Mouse (Mus musculus) C2C12 (cell line): ENCODE measurements at regions not wholly inside any gene's neighbourhood (a gene's known extent, or its start where the extent isn't known, plus 50 kb on each side); places are given as distances from the start of the nearest gene placed in this dataset.

Experiments used
- H3K27me3 ChIP-seq: one replicate; pipeline ENCODE4 v1.6.1; 2011; ENCODE audit not compliant: control insufficient read depth, insufficient read depth, insufficient read length
- H3K36me3 ChIP-seq: one replicate; pipeline ENCODE4 v1.6.1; 2011; ENCODE audit not compliant: control insufficient read depth, insufficient read depth
- H3K4me3 ChIP-seq: one replicate; pipeline ENCODE4 v1.5.1; 2011; ENCODE audit warnings: mild to moderate bottlenecking, control low read depth; ENCODE audit not compliant: poor library complexity, insufficient read depth, severe bottlenecking
- H3K79me2 ChIP-seq: one replicate; pipeline ENCODE4 v1.6.1; 2011; ENCODE audit not compliant: control insufficient read depth, insufficient read depth
- H3K79me3 ChIP-seq: one replicate; pipeline ENCODE4 v1.6.1; 2011; ENCODE audit warnings: low read depth, control low read depth
- H3ac ChIP-seq: one replicate; pipeline ENCODE3; 2011; ENCODE audit warnings: low read depth; ENCODE audit not compliant: control insufficient read depth, insufficient read length
- CEBPB ChIP-seq: IDR thresholded peaks from one replicate; pipeline ENCODE4 v1.6.1; 2011; ENCODE audit warnings: low read depth, mild to moderate bottlenecking, control low read depth, moderate library complexity
- CTCF ChIP-seq: IDR thresholded peaks from one replicate; pipeline ENCODE4 v1.5.1; 2011; ENCODE audit not compliant: control insufficient read depth, insufficient read depth, insufficient read length
- FOSL1 ChIP-seq: IDR thresholded peaks from one replicate; pipeline ENCODE4 v1.8.0; 2011; ENCODE audit warnings: mild to moderate bottlenecking, low read length; ENCODE audit not compliant: poor library complexity, insufficient read depth, severe bottlenecking
- MAX ChIP-seq: IDR thresholded peaks from one replicate; pipeline ENCODE4 v1.6.1; 2011; ENCODE audit warnings: mild to moderate bottlenecking, control low read depth
- MYOD1 ChIP-seq: IDR thresholded peaks from one replicate; pipeline ENCODE4 v1.6.1; 2011; ENCODE audit warnings: low read depth; ENCODE audit not compliant: control insufficient read depth, insufficient read length
- MYOG ChIP-seq: IDR thresholded peaks from one replicate; pipeline ENCODE4 v1.6.1; 2011; ENCODE audit not compliant: control insufficient read depth, insufficient read length; ENCODE audit errors: extremely low read depth
- USF1 ChIP-seq: IDR thresholded peaks from one replicate; pipeline ENCODE4 v1.6.1; 2011; ENCODE audit warnings: low read depth, mild to moderate bottlenecking, control low read depth, moderate library complexity

- TF ChIP-seq MYOG, result no peak
- TF ChIP-seq MYOD1, result no peak
- TF ChIP-seq CTCF, result no peak
- TF ChIP-seq CEBPB, result no peak
- TF ChIP-seq USF1, result no peak
- TF ChIP-seq FOSL1, result no peak
- TF ChIP-seq MAX, result no peak
- H3K4me3 ChIP-seq, result no peak overlapping the region
Observed at GRCm38 (mm10) chr4:131569156-131569555, 268.9 kb downstream of the Ptpru start.

GRCm38 (mm10) chr4:131577571-131577970, 260.5 kb downstream of the Ptpru start:
- Histone ChIP-seq H3K79me3 (no peaks in the 10 kb centered on the region), H3K27me3 (no peaks in the 10 kb centered on the region), H3ac (no peak overlapping the region), H3K79me2 (no peaks in the 10 kb centered on the region), H3K36me3 (no peaks in the 10 kb centered on the region), H3K4me3 (no peak overlapping the region)
- TF ChIP-seq CTCF, result no peak
- TF ChIP-seq USF1, result no peak

More at GRCm38 (mm10) chr4:131569156-131569555, 268.9 kb downstream of the Ptpru start:
- Histone ChIP-seq H3K27me3 (no peaks in the 10 kb centered on the region), H3ac (no peak overlapping the region), H3K36me3 (no peaks in the 10 kb centered on the region), H3K79me2 (no peaks in the 10 kb centered on the region), H3K79me3 (no peaks in the 10 kb centered on the region)

GRCm38 (mm10) chr4:131585946-131586345, 252.1 kb downstream of the Ptpru start:
- TF ChIP-seq MYOG (no peak), FOSL1 (no peak), MYOD1 (no peak), CTCF (no peak), CEBPB (no peak), MAX (no peak), USF1 (no peak)

GRCm38 (mm10) chr4:131587536-131587935, 250.6 kb downstream of the Ptpru start:
- no peak for TF ChIP-seq MAX
- no peak for TF ChIP-seq CEBPB
- no peak for TF ChIP-seq CTCF
- no peak for TF ChIP-seq USF1
- no peak for TF ChIP-seq MYOD1
- no peak for TF ChIP-seq MYOG
- no peak for TF ChIP-seq FOSL1
- no peak overlapping the region for H3ac ChIP-seq
- H3K27me3 ChIP-seq, result no peaks in the 10 kb centered on the region
- H3K4me3 ChIP-seq, result no peak overlapping the region
- no peaks in the 10 kb centered on the region for H3K36me3 ChIP-seq
- no peaks in the 10 kb centered on the region for H3K79me3 ChIP-seq
- H3K79me2 ChIP-seq, result no peaks in the 10 kb centered on the region

More at GRCm38 (mm10) chr4:131585946-131586345, 252.1 kb downstream of the Ptpru start:
- Histone ChIP-seq H3K27me3 (no peaks in the 10 kb centered on the region), H3K4me3 (no peak overlapping the region), H3ac (no peak overlapping the region), H3K79me2 (no peaks in the 10 kb centered on the region), H3K79me3 (no peaks in the 10 kb centered on the region), H3K36me3 (no peaks in the 10 kb centered on the region)

- no peaks in the 10 kb centered on the region for H3K79me2 ChIP-seq
- no peaks in the 10 kb centered on the region for H3K79me3 ChIP-seq
- TF ChIP-seq USF1 (no peak), CTCF (no peak), MYOG (no peak), FOSL1 (no peak), CEBPB (no peak), MYOD1 (no peak)
- no peak overlapping the region for H3ac ChIP-seq
- no peaks in the 10 kb centered on the region for H3K36me3 ChIP-seq
- H3K4me3 ChIP-seq, result no peak overlapping the region
- no peaks in the 10 kb centered on the region for H3K27me3 ChIP-seq
Observed at GRCm38 (mm10) chr4:131590136-131590535, 248.0 kb downstream of the Ptpru start.

GRCm38 (mm10) chr4:131591456-131591855, 246.6 kb downstream of the Ptpru start:
- no peak for TF ChIP-seq FOSL1
- TF ChIP-seq CTCF, result no peak
- TF ChIP-seq CEBPB, result no peak
- no peak for TF ChIP-seq MAX
- TF ChIP-seq MYOG, result no peak
- TF ChIP-seq MYOD1, result no peak
- TF ChIP-seq USF1, result no peak
- H3K27me3 ChIP-seq, result no peaks in the 10 kb centered on the region
- no peaks in the 10 kb centered on the region for H3K36me3 ChIP-seq
- no peaks in the 10 kb centered on the region for H3K79me3 ChIP-seq
- no peak overlapping the region for H3ac ChIP-seq
- no peak overlapping the region for H3K4me3 ChIP-seq
- no peaks in the 10 kb centered on the region for H3K79me2 ChIP-seq
